ENCODE assay signal across 10 mouse cellular contexts in genomic region chr5:53048599-53048998, GRCm38 (mm10). TPM values are rescaled to one million over a fixed set of nuclear protein-coding genes. Genes with fewer than 3 reads are reported as not detected.
DNase-seq lines count a peak whose midpoint lies in the region; ATAC-seq and TF ChIP-seq lines count a peak whose summit lies in the region.
"Had no signal": no experiment of that assay in that cellular context is flagged by ENCODE, and none has a peak within 500 bp of the region (broad histone marks: within the 10 kb centered on the region; RNA-seq: fewer than 3 reads in every experiment).

No protein-coding gene starts in this region.

- no peak for TF ChIP-seq CTCF in lung, adult 2 months (IDR thresholded peaks at IDR 0.05; ENCODE audit: insufficient read depth, low read length)
- TF ChIP-seq CTCF in small intestine, adult 2 months (IDR thresholded peaks at IDR 0.05; ENCODE audit: extremely low read depth, insufficient read length, insufficient replicate concordance, low read depth, low read length) = no peak

- peaks cover 16% of the 10 kb centered on the region; the same call in 1 of the 2 replicates for H3K27me3 ChIP-seq in forebrain, embryonic 14.5 days (replicated peaks; ENCODE audit: control insufficient read depth, insufficient read depth, low read length)
- H3K27me3 ChIP-seq in limb, embryonic 14.5 days (ENCODE audit: control insufficient read depth, insufficient read depth, low read length) = peaks cover 19% of the 10 kb centered on the region; the same call in 1 of the 2 replicates
- no peaks in the 10 kb centered on the region; the same call in 1 of the 2 replicates for H3K27me3 ChIP-seq in small intestine, adult 2 months (ENCODE audit: control insufficient read depth, insufficient read depth, low read length)

- H3K27ac ChIP-seq in forebrain, embryonic 14.5 days (ENCODE audit: low read depth, low read length) = no peak overlapping the region
- H3K27ac ChIP-seq in limb, embryonic 14.5 days (replicated peaks; ENCODE audit: low read depth, low read length) = no peak overlapping the region
- H3K27ac ChIP-seq in small intestine, adult 2 months (ENCODE audit: insufficient read depth, low read depth, low read length) = peak overlapping the region; percentile 60; the same call in 1 of the 2 replicates
- H3K27ac ChIP-seq: gastrocnemius, adult 2 months had no signal

- H3K9ac ChIP-seq in forebrain, embryonic 14.5 days (ENCODE audit: low read length) = no peak overlapping the region; the same call in 1 of the 2 replicates
- H3K9ac ChIP-seq in limb, embryonic 14.5 days (ENCODE audit: low read depth, low read length, severe bottlenecking) = no peak overlapping the region

- H3K4me3 ChIP-seq in lung, adult 2 months (replicated peaks; ENCODE audit: extremely low read depth, low read depth, low read length) = peak overlapping the region; percentile 73
- peak overlapping the region; percentile 32 for H3K4me3 ChIP-seq in forebrain, embryonic 14.5 days (ENCODE audit: low read depth, low read length)
- H3K4me3 ChIP-seq in limb, embryonic 14.5 days (replicated peaks; ENCODE audit: low read length) = peak overlapping the region; percentile 33
- peak overlapping the region; percentile 71 for H3K4me3 ChIP-seq in small intestine, adult 2 months (ENCODE audit: low read depth, low read length)
- H3K4me3 ChIP-seq: gastrocnemius, adult 2 months had no signal

- no peaks in the 10 kb centered on the region for H3K36me3 ChIP-seq in forebrain, embryonic 14.5 days (ENCODE audit: control insufficient read depth, insufficient read depth, low read length)
- H3K36me3 ChIP-seq in limb, embryonic 14.5 days (ENCODE audit: control insufficient read depth, insufficient read depth, low read length) = no peaks in the 10 kb centered on the region
- H3K36me3 ChIP-seq in small intestine, adult 2 months (ENCODE audit: control insufficient read depth, insufficient read depth, low read length) = no peaks in the 10 kb centered on the region

- TF ChIP-seq POLR2A in lung, adult 2 months (IDR thresholded peaks at IDR 0.05; ENCODE audit: borderline replicate concordance, extremely low read depth, low read depth, low read length) = 0 out of 2 replicates have a peak, but pooled peaks have one; percentile 0
- TF ChIP-seq POLR2A in limb, embryonic 14.5 days (IDR thresholded peaks at IDR 0.05; ENCODE audit: borderline replicate concordance, extremely low read depth, insufficient read depth, insufficient read length) = no peak
- no peak for TF ChIP-seq POLR2A in small intestine, adult 2 months (IDR thresholded peaks at IDR 0.05; ENCODE audit: low read depth, low read length)

- peak overlapping the region; percentile 58 for H3K4me2 ChIP-seq in forebrain, embryonic 14.5 days (ENCODE audit: low read length)
- H3K4me2 ChIP-seq in limb, embryonic 14.5 days (replicated peaks; ENCODE audit: low read depth, low read length, severe bottlenecking) = peak overlapping the region; percentile 61

- no peaks in the 10 kb centered on the region for H3K9me3 ChIP-seq in forebrain, embryonic 14.5 days (replicated peaks; ENCODE audit: control insufficient read depth, low read length)
- H3K9me3 ChIP-seq in limb, embryonic 14.5 days (ENCODE audit: control insufficient read depth, low read length) = no peaks in the 10 kb centered on the region

- no peaks in the 10 kb centered on the region for H3K4me1 ChIP-seq in lung, adult 2 months (ENCODE audit: control insufficient read depth, insufficient read depth, low read length)
- H3K4me1 ChIP-seq in forebrain, embryonic 14.5 days (ENCODE audit: control insufficient read depth, insufficient read depth, low read length) = no peaks in the 10 kb centered on the region
- H3K4me1 ChIP-seq in limb, embryonic 14.5 days (ENCODE audit: control insufficient read depth, insufficient read depth, low read length) = no peaks in the 10 kb centered on the region
- peaks cover 32% of the 10 kb centered on the region for H3K4me1 ChIP-seq in small intestine, adult 2 months (ENCODE audit: control insufficient read depth, insufficient read depth, insufficient read length, low read length)

- WGBS in lung, adult 2 months = 56% methylated on average over 4 of the region's 4 CpGs
- WGBS in forebrain, embryonic 14.5 days = 29% methylated on average over 4 of the region's 4 CpGs
- 34% methylated on average over 4 of the region's 4 CpGs for WGBS in limb, embryonic 14.5 days
- 59% methylated on average over 4 of the region's 4 CpGs for WGBS in small intestine, adult 2 months

- ATAC-seq in forebrain, embryonic 14.5 days = no peak
- ATAC-seq in limb, embryonic 14.5 days (ENCODE audit: low FRiP score, low read depth) = no peak
- no peak for ATAC-seq in erythroid progenitor cell, adult 5-6 weeks (replicated peaks; ENCODE audit: low FRiP score, poor library complexity, severe bottlenecking)

- no peak for DNase-seq in lung, adult 2 months
- DNase-seq in lung, postnatal 10 days = no peak
- DNase-seq in forebrain, embryonic 14.5 days (ENCODE audit: low spot score) = no peak
- no peak for DNase-seq in limb, embryonic 14.5 days (ENCODE audit: low spot score)
- DNase-seq in spleen, adult 12 weeks (ENCODE audit: low spot score) = no peak
- DNase-seq in ovary, adult 18-20 months (ENCODE audit: low spot score) = no peak
- DNase-seq: gastrocnemius, adult 2 months had no signal

RNA-seq across cellular contexts. Expression of gene Slc34a2, which starts 10.7 kb away (rescaled TPM):
- polyA plus RNA-seq in lung, adult 2 months (2012; rRNA removed) = 1,059 and 1,222 TPM in 2 replicates
- not detected in 2 replicates for polyA plus RNA-seq in forebrain, embryonic 14.5 days (2014; fragmentation: Nextera tagmentation; extraction: Ambion mirVana)
- 0.03 and 0.14 TPM in 2 replicates for polyA plus RNA-seq in limb, embryonic 14.5 days (2012; rRNA removed)
- 0.11 and 0.18 TPM in 2 replicates for polyA plus RNA-seq in limb, embryonic 14.5 days (2014; fragmentation: Nextera tagmentation; extraction: Ambion mirVana)
- polyA plus RNA-seq in small intestine, adult 2 months (2012; rRNA removed) = 4.3 and 447 TPM in 2 replicates
- not detected in 2 replicates for total RNA-seq in erythroid progenitor cell, adult 5-6 weeks (2015; ENCODE audit: low replicate concordance)
- total RNA-seq in erythroid progenitor cell, adult 5-6 weeks (2017; ENCODE audit: low replicate concordance) = not detected in 2 replicates
- total RNA-seq: gastrocnemius, adult 2 months; layer of hippocampus, postnatal 25 days had no signal
